Mouse (Mus musculus) left cerebral cortex, adult 8-10 months (tissue): ENCODE results near the gene Ubr3. TPM values are rescaled to one million over a fixed set of nuclear protein-coding genes. Genes with fewer than 3 reads are reported as not detected.

ENCODE experiments used
- DNase-seq, 2 experiments: peaks; one replicate each; pipeline ENCODE4 v3.0.0; 2022; ENCODE audit warnings: low spot score in 2 of 2
- total RNA-seq, 4 experiments: library from RNA; stranded (reverse); gene quantifications; 2 replicates each; pipeline ENCODE4 v1.2.4; 2022

Gene Ubr3
- total RNA-seq, 4 experiments from 2014 or later, result 135 to 149 (median 140) TPM

DNA sequence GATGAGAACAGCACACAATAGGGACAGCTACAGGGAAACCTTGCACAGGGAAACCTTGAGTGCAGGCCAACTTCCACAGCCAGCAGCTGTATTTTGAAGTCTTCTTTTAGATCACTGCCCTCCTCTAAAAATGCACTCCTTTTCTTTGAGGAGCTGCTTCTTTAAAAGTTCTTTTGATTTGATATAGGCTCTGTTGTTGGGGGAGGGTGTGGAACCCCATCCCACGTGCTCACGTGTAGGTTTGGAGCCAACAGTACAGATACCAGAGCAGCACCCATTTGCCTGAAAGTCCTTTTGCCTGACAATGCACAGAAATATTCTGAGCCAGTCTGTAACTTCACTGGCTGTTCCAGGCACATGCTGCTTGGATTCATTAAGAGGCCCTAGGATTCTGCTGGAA, 134.4 kb downstream of the Ubr3 start:
- DNase-seq, result no peak

DNA sequence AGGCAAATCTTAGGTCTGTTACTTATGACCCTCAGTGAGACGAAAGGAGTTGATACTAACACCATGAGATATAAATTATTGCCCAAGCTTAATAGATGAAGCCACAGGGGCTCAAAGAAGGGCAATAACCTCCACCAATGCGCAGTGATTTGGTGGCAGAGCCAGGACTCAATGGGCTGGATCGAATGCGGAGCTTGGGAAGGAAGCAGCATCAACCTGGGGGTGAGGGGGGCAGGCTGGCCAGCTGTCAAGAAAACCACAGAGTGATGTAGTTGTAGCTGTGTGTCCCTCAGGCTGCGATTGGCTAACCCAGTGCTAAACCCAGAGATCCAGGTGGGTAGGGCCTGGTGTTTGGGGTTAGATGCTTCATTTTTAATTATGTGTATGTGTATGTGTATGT, 137.8 kb downstream of the Ubr3 start:
- no peak for DNase-seq

GRCm38 (mm10) chr2:70035358-70035757, 138.3 kb downstream of the Ubr3 start:
- DNase-seq, result no peak

- DNase-seq, result no peak
These were observed 140.2 kb downstream of the Ubr3 start for GRCm38 (mm10) chr2:70037221-70037620.

- DNase-seq, result no peak
These were observed 141.7 kb downstream of the Ubr3 start, which contains the start of gene Myo3b for GRCm38 (mm10) chr2:70038752-70039151. TSS of gene Myo3b (plus strand) at chr2:70039126.

DNA sequence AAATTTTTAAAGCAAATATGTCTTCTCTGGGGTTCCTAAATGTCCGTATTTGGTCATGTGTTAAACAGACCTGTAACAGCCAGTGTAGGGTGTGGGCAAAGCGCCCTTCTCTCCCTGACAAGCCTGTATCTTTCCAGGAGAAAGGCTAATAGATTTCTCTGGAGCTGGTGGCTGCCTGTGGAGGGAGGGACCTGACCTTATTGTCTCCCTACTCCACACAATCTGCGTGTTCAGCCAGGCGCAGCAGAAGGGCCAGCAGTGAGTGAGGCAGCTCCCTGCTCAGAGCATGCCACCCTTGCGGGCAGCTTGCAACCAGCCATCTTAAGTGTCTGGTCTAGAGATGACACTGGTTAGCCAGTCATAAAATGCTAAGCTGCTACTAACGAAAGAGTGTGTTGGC, 147.4 kb downstream of the Ubr3 start:
- DNase-seq, result no peak

- no peak for DNase-seq
These were observed 150.8 kb downstream of the Ubr3 start for GRCm38 (mm10) chr2:70047868-70048267.

DNA sequence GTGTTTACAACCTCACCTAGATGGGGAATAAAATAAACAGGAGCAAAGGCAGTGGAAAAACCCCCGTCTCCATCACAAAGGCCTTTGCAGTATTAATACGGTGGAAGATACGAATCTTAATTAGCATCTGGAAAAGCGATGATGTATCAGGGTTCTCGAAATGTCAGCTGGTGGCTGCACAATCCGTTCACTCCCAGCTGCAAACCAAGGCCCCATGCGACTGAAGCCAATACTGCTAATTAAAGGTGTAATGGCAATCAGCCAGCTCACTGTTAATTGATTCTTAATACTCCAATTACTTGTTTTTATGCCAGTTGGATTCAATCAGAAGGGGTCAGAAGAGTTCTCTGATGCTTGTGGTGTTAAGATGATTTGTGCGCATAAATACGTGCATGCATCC, 156.8 kb downstream of the Ubr3 start:
- DNase-seq, result no peak

GRCm38 (mm10) chr2:70058201-70058600, 161.2 kb downstream of the Ubr3 start:
- no peak for DNase-seq

DNA sequence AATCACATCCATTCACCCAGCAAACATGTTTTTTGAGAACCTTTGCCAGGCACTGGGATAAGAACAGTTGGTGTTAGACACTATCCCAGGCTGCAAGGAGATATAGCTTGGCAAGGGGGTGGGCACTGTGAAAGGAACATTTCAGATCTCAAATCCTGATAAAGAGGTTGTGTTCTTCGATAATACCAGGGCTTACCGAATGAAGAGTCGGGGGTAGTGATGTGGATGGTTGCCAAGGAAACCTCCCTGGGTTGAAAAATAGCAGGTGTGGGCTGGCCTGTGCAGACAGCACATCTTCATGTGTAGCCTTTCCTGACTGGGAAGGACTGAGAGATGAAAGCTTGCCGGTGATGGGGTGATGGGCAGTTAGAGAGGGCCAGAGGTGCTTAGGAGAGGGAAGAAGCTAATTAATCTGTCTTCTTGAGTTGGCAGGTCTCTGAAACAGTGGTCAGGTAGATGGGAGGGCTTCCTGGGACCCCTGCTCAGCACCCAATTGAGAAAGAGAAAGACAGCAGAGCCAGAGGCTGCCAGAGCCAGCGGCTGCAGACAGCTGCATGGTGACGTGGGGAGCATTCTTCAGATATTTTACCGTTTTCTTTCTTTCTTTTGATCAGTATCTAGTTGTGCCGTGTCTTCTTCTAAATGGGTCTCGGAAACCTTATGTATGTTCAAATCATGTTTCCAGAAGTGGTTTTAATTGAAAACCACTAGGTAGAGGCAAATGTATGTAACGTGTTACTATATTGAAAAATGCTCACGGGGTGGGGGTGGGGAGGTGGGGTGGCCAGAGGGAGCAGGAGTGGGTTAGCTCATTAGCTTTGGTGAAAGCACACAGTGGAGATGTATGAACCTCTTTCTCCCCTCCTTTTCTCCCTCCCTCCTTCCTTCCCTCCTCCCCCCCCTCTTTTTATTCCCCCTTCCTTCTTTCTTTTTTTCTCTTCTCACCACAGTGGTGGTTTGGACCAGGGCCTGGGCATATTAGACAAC, 163.6 kb downstream of the Ubr3 start:
- DNase-seq, result peak in 1 of 2 experiments; percentile 45

- no peak for DNase-seq
These were observed 168.1 kb downstream of the Ubr3 start for GRCm38 (mm10) chr2:70065116-70065515.

- no peak for DNase-seq
These were observed 168.8 kb downstream of the Ubr3 start for GRCm38 (mm10) chr2:70065729-70066300.

GRCm38 (mm10) chr2:70066338-70067022, 169.4 kb downstream of the Ubr3 start:
- no peak for DNase-seq

DNA sequence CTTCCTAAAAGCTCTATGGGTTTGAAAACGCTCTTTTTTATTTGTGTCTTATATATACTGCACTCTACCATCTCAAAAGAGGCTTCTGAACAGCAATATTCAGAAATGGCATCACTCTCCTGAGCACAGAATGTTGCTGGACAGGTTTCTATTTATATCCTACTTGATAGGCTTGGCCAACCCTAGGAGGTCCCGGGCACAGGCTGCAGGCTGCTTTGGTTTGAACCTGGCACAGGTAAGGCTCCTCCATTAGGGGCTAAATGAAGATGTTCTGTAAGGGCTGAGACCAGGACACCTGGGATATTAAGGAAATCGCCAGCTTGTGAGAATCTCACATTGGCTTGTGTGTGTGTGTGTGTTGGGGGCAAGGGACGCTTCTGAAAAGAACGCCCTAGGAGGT, 172.8 kb downstream of the Ubr3 start:
- no peak for DNase-seq

Other genes with a start within 250 kb of the Ubr3 start
- 1 to 10 TPM in 2 of 4 experiments, under 1 TPM in 2; 0.44 to 1.2 (median 0.98) TPM for gene Klhl41, start 227.1 kb upstream of the Ubr3 start, total RNA-seq
- gene Fastkd1, start 183.7 kb upstream of the Ubr3 start, total RNA-seq, result 10 to 100 TPM; 15.3 to 18.6 (median 16.7) TPM
- 10 to 100 TPM; 65.0 to 75.5 (median 67.5) TPM for gene Ppig, start 174.7 kb upstream of the Ubr3 start, total RNA-seq
- gene Ccdc173, start 107.7 kb upstream of the Ubr3 start, total RNA-seq, result 1 to 10 TPM; 1.9 to 3.0 (median 1.9) TPM
- 10 to 100 TPM; 18.5 to 24.3 (median 20.1) TPM for gene Phospho2, start 107.6 kb upstream of the Ubr3 start, total RNA-seq
- gene Klhl23, start 75.3 kb upstream of the Ubr3 start, total RNA-seq, result 10 to 100 TPM; 46.7 to 55.1 (median 53.3) TPM
- 100 to 1,000 TPM; 127 to 138 (median 132) TPM for gene Ssb, start 35.7 kb upstream of the Ubr3 start, total RNA-seq
- gene Mettl5, start 11.6 kb upstream of the Ubr3 start, total RNA-seq, result 10 to 100 TPM; 11.4 to 16.6 (median 12.9) TPM
- gene Myo3b, start 141.9 kb downstream of the Ubr3 start, total RNA-seq, result 1 to 10 TPM; 1.1 to 1.8 (median 1.3) TPM